Mouse (Mus musculus) kidney, adult 2 months (tissue): Measurements from ENCODE around the gene Rap1gap2.

Source experiments
- CTCF ChIP-seq: fragments of 200-500 bp; conservative IDR thresholded peaks from 2 replicates; pipeline ENCODE4 v1.5.1; 2011; ENCODE audit warnings: low read depth, mild to moderate bottlenecking, control low read depth, low read length, moderate library complexity, mixed read lengths; ENCODE audit not compliant: insufficient read depth, insufficient read length
- POLR2A ChIP-seq: fragments of 200-500 bp; IDR thresholded peaks from one replicate; pipeline ENCODE4 v1.6.1; 2011; ENCODE audit warnings: low read depth, low read length, control low read depth

DNA sequence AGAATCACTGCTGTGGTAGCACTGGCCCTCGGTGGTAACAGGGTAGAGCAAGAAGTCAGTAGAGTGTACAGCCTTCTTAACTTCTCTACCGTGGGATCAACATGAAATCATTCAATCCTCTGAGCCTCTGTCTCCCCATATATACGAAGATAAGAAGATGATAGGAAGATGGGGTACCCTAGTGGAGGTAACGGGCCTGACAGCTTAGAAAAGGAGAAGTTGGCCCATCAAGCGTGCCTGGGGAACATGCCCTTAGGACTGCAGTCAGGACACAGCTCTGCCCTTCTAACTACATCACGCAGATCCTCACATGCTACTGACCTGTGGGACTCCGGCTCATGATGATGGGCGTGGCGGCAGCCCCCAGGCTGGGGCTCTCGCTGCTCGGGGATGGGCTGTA lies 218.8 kb downstream of the Rap1gap2 start:
- TF ChIP-seq CTCF (no peak), POLR2A (no peak)
